Mouse (Mus musculus): ENCODE results near the gene Nop2. TPM values are rescaled to one million over a fixed set of nuclear protein-coding genes. Genes with fewer than 3 reads are reported as not detected.

Nop2 gene
- 66.3 and 69.8 TPM in 2 replicates for polyA plus RNA-seq (2014; fragmentation: Nextera tagmentation; extraction: Ambion mirVana)

- Histone ChIP-seq H3K27me3 (ENCODE audit: control insufficient read depth, insufficient read depth, low read length) (no peaks in the 10 kb centered on the region), H3K4me2 (ENCODE audit: low read depth, low read length) (peak within 1 kb of the TSS; percentile 79), H3K9me3 (replicated peaks; ENCODE audit: control insufficient read depth, low read length) (no peaks in the 10 kb centered on the region), H3K36me3 (replicated peaks; ENCODE audit: control insufficient read depth, insufficient read depth, low read depth, low read length) (peaks cover 17% of the 10 kb centered on the region), H3K4me3 (ENCODE audit: low read depth, low read length) (peak within 1 kb of the TSS; percentile 93), H3K27ac (replicated peaks; ENCODE audit: low read depth, low read length) (peak within 1 kb of the TSS; percentile 82), H3K4me1 (ENCODE audit: control insufficient read depth, insufficient read depth, low read length) (no peaks in the 10 kb centered on the region), H3K9ac (replicated peaks; ENCODE audit: low read length) (peak within 1 kb of the TSS; percentile 83)
- peak; percentile 97 for DNase-seq (ENCODE audit: low spot score)
- peak; percentile 87 for ATAC-seq (replicated peaks; ENCODE audit: insufficient number of reproducible peaks, low FRiP score, low TSS enrichment, low read depth)
- WGBS, result under 1% methylated on average over 66 of the region's 66 CpGs
These were observed at the start of gene Nop2 for GRCm38 (mm10) chr6:125131302-125132156. TSS of gene Nop2 (plus strand) at chr6:125131909.

- no peak overlapping the region for H3K4me3 ChIP-seq (ENCODE audit: low read depth, low read length)
- WGBS, result 90% methylated on average over 7 of the region's 7 CpGs
- H3K36me3 ChIP-seq (replicated peaks; ENCODE audit: control insufficient read depth, insufficient read depth, low read depth, low read length), result no peaks in the 10 kb centered on the region
- no peak for DNase-seq (ENCODE audit: low spot score)
- ATAC-seq (replicated peaks; ENCODE audit: insufficient number of reproducible peaks, low FRiP score, low TSS enrichment, low read depth), result no peak
- H3K9ac ChIP-seq (replicated peaks; ENCODE audit: low read length), result no peak overlapping the region
- H3K27ac ChIP-seq (replicated peaks; ENCODE audit: low read depth, low read length), result no peak overlapping the region
- H3K9me3 ChIP-seq (replicated peaks; ENCODE audit: control insufficient read depth, low read length), result no peaks in the 10 kb centered on the region
- H3K4me2 ChIP-seq (ENCODE audit: low read depth, low read length), result no peak overlapping the region
- H3K27me3 ChIP-seq (ENCODE audit: control insufficient read depth, insufficient read depth, low read length), result no peaks in the 10 kb centered on the region
- no peaks in the 10 kb centered on the region; the same call in 1 of the 2 replicates for H3K4me1 ChIP-seq (ENCODE audit: control insufficient read depth, insufficient read depth, low read length)
These were observed 48.8 kb upstream of the Nop2 start for GRCm38 (mm10) chr6:125082801-125083386.

GRCm38 (mm10) chr6:125084424-125084823 is 47.3 kb upstream of the Nop2 start:
- Histone ChIP-seq H3K4me3 (ENCODE audit: low read depth, low read length) (no peak overlapping the region), H3K4me1 (ENCODE audit: control insufficient read depth, insufficient read depth, low read length) (peaks cover under 1% of the 10 kb centered on the region), H3K9ac (replicated peaks; ENCODE audit: low read length) (no peak overlapping the region), H3K27ac (replicated peaks; ENCODE audit: low read depth, low read length) (no peak overlapping the region), H3K9me3 (replicated peaks; ENCODE audit: control insufficient read depth, low read length) (no peaks in the 10 kb centered on the region), H3K27me3 (ENCODE audit: control insufficient read depth, insufficient read depth, low read length) (no peaks in the 10 kb centered on the region), H3K36me3 (replicated peaks; ENCODE audit: control insufficient read depth, insufficient read depth, low read depth, low read length) (no peaks in the 10 kb centered on the region), H3K4me2 (ENCODE audit: low read depth, low read length) (no peak overlapping the region)
- 7% methylated on average over 4 of the region's 4 CpGs for WGBS
- ATAC-seq (replicated peaks; ENCODE audit: insufficient number of reproducible peaks, low FRiP score, low TSS enrichment, low read depth) (no peak), DNase-seq (ENCODE audit: low spot score) (peak; percentile 86)

GRCm38 (mm10) chr6:125087937-125088336 is 43.8 kb upstream of the Nop2 start:
- peaks cover 3% of the 10 kb centered on the region for H3K4me1 ChIP-seq (ENCODE audit: control insufficient read depth, insufficient read depth, low read length)
- H3K4me2 ChIP-seq (ENCODE audit: low read depth, low read length), result no peak overlapping the region
- H3K27ac ChIP-seq (replicated peaks; ENCODE audit: low read depth, low read length), result 0 out of 2 replicates have a peak overlapping the region, but pooled peaks have one; percentile 78
- H3K36me3 ChIP-seq (replicated peaks; ENCODE audit: control insufficient read depth, insufficient read depth, low read depth, low read length), result no peaks in the 10 kb centered on the region
- no peak overlapping the region for H3K9ac ChIP-seq (replicated peaks; ENCODE audit: low read length)
- no peaks in the 10 kb centered on the region for H3K9me3 ChIP-seq (replicated peaks; ENCODE audit: control insufficient read depth, low read length)
- 85% methylated on average over 3 of the region's 3 CpGs for WGBS
- DNase-seq (ENCODE audit: low spot score) (no peak), ATAC-seq (replicated peaks; ENCODE audit: insufficient number of reproducible peaks, low FRiP score, low TSS enrichment, low read depth) (no peak)
- no peak overlapping the region for H3K4me3 ChIP-seq (ENCODE audit: low read depth, low read length)
- no peaks in the 10 kb centered on the region for H3K27me3 ChIP-seq (ENCODE audit: control insufficient read depth, insufficient read depth, low read length)

- WGBS, result 1% methylated on average over 16 of the region's 20 CpGs
- no peak overlapping the region for H3K4me3 ChIP-seq (ENCODE audit: low read depth, low read length)
- 0 out of 2 replicates have a peak overlapping the region, but pooled peaks have one; percentile 3 for H3K4me2 ChIP-seq (ENCODE audit: low read depth, low read length)
These were observed 43.0 kb upstream of the Nop2 start for GRCm38 (mm10) chr6:125088561-125089321.

GRCm38 (mm10) chr6:125089521-125090321 is 42.0 kb upstream of the Nop2 start:
- peak; percentile 72 for ATAC-seq (replicated peaks; ENCODE audit: insufficient number of reproducible peaks, low FRiP score, low TSS enrichment, low read depth)
- peak overlapping the region; percentile 38 for H3K4me2 ChIP-seq (ENCODE audit: low read depth, low read length)
- H3K27ac ChIP-seq (replicated peaks; ENCODE audit: low read depth, low read length), result peak overlapping the region; percentile 78
- no peaks in the 10 kb centered on the region for H3K9me3 ChIP-seq (replicated peaks; ENCODE audit: control insufficient read depth, low read length)
- H3K27me3 ChIP-seq (ENCODE audit: control insufficient read depth, insufficient read depth, low read length), result no peaks in the 10 kb centered on the region
- no peaks in the 10 kb centered on the region for H3K36me3 ChIP-seq (replicated peaks; ENCODE audit: control insufficient read depth, insufficient read depth, low read depth, low read length)
- peak overlapping the region; percentile 58 for H3K9ac ChIP-seq (replicated peaks; ENCODE audit: low read length)
- peak; percentile 84 for DNase-seq (ENCODE audit: low spot score)
- H3K4me1 ChIP-seq (ENCODE audit: control insufficient read depth, insufficient read depth, low read length), result peaks cover 3% of the 10 kb centered on the region
- WGBS, result 2% methylated on average over 15 of the region's 15 CpGs
- H3K4me3 ChIP-seq (ENCODE audit: low read depth, low read length), result no peak overlapping the region

More at GRCm38 (mm10) chr6:125088561-125089321, 43.0 kb upstream of the Nop2 start:
- DNase-seq (ENCODE audit: low spot score) (peak; percentile 92), ATAC-seq (replicated peaks; ENCODE audit: insufficient number of reproducible peaks, low FRiP score, low TSS enrichment, low read depth) (peak; percentile 85)
- H3K4me1 ChIP-seq (ENCODE audit: control insufficient read depth, insufficient read depth, low read length), result peaks cover 3% of the 10 kb centered on the region
- no peaks in the 10 kb centered on the region for H3K36me3 ChIP-seq (replicated peaks; ENCODE audit: control insufficient read depth, insufficient read depth, low read depth, low read length)
- peak overlapping the region; percentile 23 for H3K9ac ChIP-seq (replicated peaks; ENCODE audit: low read length)
- peak overlapping the region; percentile 78 for H3K27ac ChIP-seq (replicated peaks; ENCODE audit: low read depth, low read length)
- H3K27me3 ChIP-seq (ENCODE audit: control insufficient read depth, insufficient read depth, low read length), result no peaks in the 10 kb centered on the region
- no peaks in the 10 kb centered on the region for H3K9me3 ChIP-seq (replicated peaks; ENCODE audit: control insufficient read depth, low read length)

GRCm38 (mm10) chr6:125090341-125091085 is 41.2 kb upstream of the Nop2 start:
- no peaks in the 10 kb centered on the region for H3K27me3 ChIP-seq (ENCODE audit: control insufficient read depth, insufficient read depth, low read length)
- DNase-seq (ENCODE audit: low spot score), result no peak
- no peak for ATAC-seq (replicated peaks; ENCODE audit: insufficient number of reproducible peaks, low FRiP score, low TSS enrichment, low read depth)
- peaks cover 3% of the 10 kb centered on the region for H3K4me1 ChIP-seq (ENCODE audit: control insufficient read depth, insufficient read depth, low read length)
- WGBS, result 60% methylated on average over 10 of the region's 10 CpGs
- H3K9ac ChIP-seq (replicated peaks; ENCODE audit: low read length), result peak overlapping the region; percentile 15; the same call in 1 of the 2 replicates
- H3K36me3 ChIP-seq (replicated peaks; ENCODE audit: control insufficient read depth, insufficient read depth, low read depth, low read length), result no peaks in the 10 kb centered on the region
- no peaks in the 10 kb centered on the region for H3K9me3 ChIP-seq (replicated peaks; ENCODE audit: control insufficient read depth, low read length)
- peak overlapping the region; percentile 38 for H3K4me2 ChIP-seq (ENCODE audit: low read depth, low read length)
- no peak overlapping the region for H3K4me3 ChIP-seq (ENCODE audit: low read depth, low read length)
- H3K27ac ChIP-seq (replicated peaks; ENCODE audit: low read depth, low read length), result peak overlapping the region; percentile 78

Measured in embryonic facial prominence, embryonic 11.5 days (tissue).